Mouse (Mus musculus) adrenal gland (tissue): Measurements from ENCODE around the gene Ctu1.
"Not testable (repeated sequence)": the region's sequence is repeated elsewhere in the genome, so short reads cannot be mapped to it uniquely, and the experiment has no call there.

Source experiments
- intact Hi-C: fragments of 180-260 bp; cut with DNase I; formaldehyde crosslinking; loops from one replicate; pipeline ENCODE4 v1.15.1; 2025
- long read RNA-seq, 2 experiments: library from polyadenylated mRNA; unstranded; transcript quantifications; one replicate each; pipeline ENCODE4 v2.0.0; 2020; ENCODE audit warnings: borderline replicate concordance in 1 of 2; ENCODE audit not compliant: insufficient replicate concordance in 1 of 2

Gene Ctu1
- long read RNA-seq, experiment 1, transcript Ctu1-201 (3 exons, 2,475 nt), result major isoform, 13 of 16 reads
- long read RNA-seq, experiment 1, partial matches to known transcripts, result 2 of 16 reads
- long read RNA-seq, experiment 1, other reads (novel, unspliced or antisense), result 1 of 16 reads
- long read RNA-seq, experiment 2, transcript Ctu1-201 (3 exons, 2,475 nt), result major isoform, 11 of 12 reads
- long read RNA-seq, experiment 2, partial matches to known transcripts, result 1 of 12 reads
- long read RNA-seq, experiment 2, other reads (novel, unspliced or antisense), result 0 of 12 reads

- intact Hi-C loops, result loop anchor here (5.0 kb wide), 1 partner anchor 90 kb away; no protein-coding TSS in a partner anchor
Measured at GRCm38 (mm10) chr7:43671809-43672580, at the start of gene Ctu1. TSS of gene Ctu1 (plus strand) at chr7:43672016.

GRCm38 (mm10) chr7:43622927-43623326, 48.9 kb upstream of the Ctu1 start:
- intact Hi-C loops, result no loop called here

- intact Hi-C loops, result loop anchor here (2.0 kb wide), 1 partner anchor 19 kb away; no protein-coding TSS in a partner anchor
Measured at GRCm38 (mm10) chr7:43623819-43624218, 48.0 kb upstream of the Ctu1 start.

GRCm38 (mm10) chr7:43625065-43625464, 46.8 kb upstream of the Ctu1 start:
- intact Hi-C loops, result loop anchor here (2.0 kb wide), 1 partner anchor 20 kb away; no protein-coding TSS in a partner anchor

GRCm38 (mm10) chr7:43625794-43626422, 45.9 kb upstream of the Ctu1 start:
- intact Hi-C loops, result loop anchor here (2.0 kb wide), 1 partner anchor 21 kb away; no protein-coding TSS in a partner anchor

- intact Hi-C loops, result no loop called here
Measured at GRCm38 (mm10) chr7:43633940-43634339, 37.9 kb upstream of the Ctu1 start.

- intact Hi-C loops, result no loop called here
Measured at GRCm38 (mm10) chr7:43634500-43634899, 37.3 kb upstream of the Ctu1 start, which contains the start of gene Ceacam18. TSS of gene Ceacam18 (plus strand) at chr7:43634707.

- intact Hi-C loops, result no loop called here
Measured at GRCm38 (mm10) chr7:43636194-43636593, 35.6 kb upstream of the Ctu1 start.

DNA sequence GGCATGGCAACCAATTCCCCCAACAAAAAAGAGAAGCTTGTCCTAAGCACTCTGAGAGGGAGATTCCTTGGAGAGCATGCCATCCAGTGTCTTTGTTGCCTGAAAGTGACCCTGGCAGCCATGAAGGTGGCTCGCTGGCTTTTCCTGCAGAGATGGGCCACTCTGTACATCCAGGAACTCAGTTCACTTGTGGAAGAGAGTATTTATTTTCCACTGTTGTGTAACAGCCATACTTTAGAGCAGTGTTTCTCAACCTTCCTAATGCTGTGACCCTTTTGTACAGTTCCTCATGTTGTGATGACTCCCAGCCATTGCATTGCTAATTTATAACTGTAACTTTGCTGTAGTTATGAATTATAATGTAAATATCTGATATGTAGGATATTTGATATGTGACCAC, 34.7 kb upstream of the Ctu1 start:
- intact Hi-C loops, result no loop called here

DNA sequence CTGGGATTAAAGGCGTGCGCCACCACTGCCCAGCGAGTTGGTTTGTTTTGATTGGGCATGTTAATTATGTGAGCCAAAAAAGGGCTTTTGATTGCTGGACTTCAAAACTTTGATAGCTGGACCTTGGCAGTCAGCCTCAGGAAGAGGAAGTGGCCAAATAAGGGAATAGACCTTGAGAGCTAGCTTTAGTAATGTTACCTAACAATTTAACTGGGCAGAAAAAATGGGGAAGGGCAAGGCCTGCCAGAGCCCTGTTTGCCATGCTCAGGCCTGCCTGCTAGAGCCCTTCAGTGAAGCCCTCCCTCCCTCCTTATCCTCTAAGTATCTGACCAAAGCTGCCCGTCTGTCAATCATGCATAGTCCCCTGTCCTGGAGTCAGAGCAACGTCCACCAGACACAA, 29.2 kb upstream of the Ctu1 start:
- intact Hi-C loops, result no loop called here

GRCm38 (mm10) chr7:43643046-43643652, 28.7 kb upstream of the Ctu1 start:
- intact Hi-C loops, result no loop called here

- intact Hi-C loops, result no loop called here
Measured at GRCm38 (mm10) chr7:43652683-43653082, 19.1 kb upstream of the Ctu1 start.

DNA sequence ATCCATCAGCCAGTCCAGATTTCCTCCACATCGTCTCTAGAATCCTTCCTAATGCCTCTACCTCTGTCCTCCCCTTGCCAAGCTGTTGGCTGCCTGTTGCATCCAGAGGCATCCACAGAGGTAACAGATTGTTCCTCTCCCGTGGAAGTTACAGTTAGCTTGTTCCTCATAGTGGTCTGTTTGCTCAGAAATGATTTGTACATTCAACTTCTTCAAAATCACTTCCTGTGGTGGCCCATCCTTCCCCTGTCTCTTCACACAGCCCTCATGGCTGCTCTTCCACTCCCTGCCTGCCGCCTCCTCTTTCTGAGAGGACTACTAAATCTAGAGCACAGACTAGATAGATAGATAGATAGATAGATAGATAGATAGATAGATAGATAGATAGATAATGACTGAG, 17.3 kb upstream of the Ctu1 start:
- intact Hi-C loops, result no loop called here

DNA sequence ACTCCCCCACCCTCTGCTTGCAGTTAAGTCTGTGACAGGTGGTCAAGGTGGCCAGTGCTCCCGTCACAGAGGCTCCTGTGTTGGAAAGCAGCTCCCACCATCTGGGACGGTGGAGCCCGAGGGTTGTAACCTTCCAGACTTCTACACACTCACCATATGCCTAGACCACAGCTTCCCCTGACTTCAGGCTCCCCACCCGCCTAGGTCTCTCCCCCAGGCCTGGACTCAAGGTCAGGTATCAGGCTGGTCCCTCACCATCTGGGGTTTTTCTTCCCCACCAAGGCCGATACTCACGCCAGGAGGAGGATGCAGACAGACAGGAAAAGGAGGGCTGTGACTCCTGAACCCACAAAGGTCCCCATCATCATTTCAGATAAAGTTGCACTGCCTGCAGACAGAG, 15.6 kb upstream of the Ctu1 start:
- intact Hi-C loops, result no loop called here

GRCm38 (mm10) chr7:43660002-43660401, 11.8 kb upstream of the Ctu1 start, which contains the start of gene Siglece:
TSS of gene Siglece (minus strand) at chr7:43660161.
- intact Hi-C loops, result no loop called here

- intact Hi-C loops, result no loop called here
Measured at GRCm38 (mm10) chr7:43662804-43663203, 9.0 kb upstream of the Ctu1 start.

- intact Hi-C loops, result not testable (repeated sequence)
Measured at GRCm38 (mm10) chr7:43667221-43667620, 4.6 kb upstream of the Ctu1 start.

DNA sequence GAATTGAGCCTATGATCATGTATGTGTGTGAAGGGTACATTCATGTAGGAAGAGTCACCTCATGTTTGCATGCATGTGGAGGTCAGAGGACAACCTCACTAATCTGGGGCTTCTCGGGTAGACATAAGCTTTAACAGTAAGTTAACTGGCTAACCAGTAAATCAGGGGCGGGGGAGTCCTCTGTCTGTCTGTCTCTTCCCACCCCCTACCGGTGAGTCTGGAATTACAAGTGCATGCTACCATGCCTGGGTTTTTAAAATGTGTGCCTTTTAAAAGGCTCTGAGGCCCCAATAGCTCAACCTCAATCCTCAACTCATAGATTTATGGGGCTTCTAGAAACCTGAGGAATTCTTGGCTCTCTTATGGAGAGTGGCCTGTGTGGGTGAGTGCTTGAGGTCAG, 3.2 kb upstream of the Ctu1 start:
- intact Hi-C loops, result no loop called here

GRCm38 (mm10) chr7:43671064-43671808, 580 bp upstream of the Ctu1 start:
- intact Hi-C loops, result loop anchor here (5.0 kb wide), 1 partner anchor 89 kb away; no protein-coding TSS in a partner anchor

- intact Hi-C loops, result loop anchor here (5.0 kb wide), 1 partner anchor 90 kb away; no protein-coding TSS in a partner anchor
Measured at GRCm38 (mm10) chr7:43672581-43673260, 905 bp downstream of the Ctu1 start.
